Mouse (Mus musculus) heart, postnatal 0 days (tissue): ENCODE measurements at regions not wholly inside any gene's neighbourhood (a gene's known extent, or its start where the extent isn't known, plus 50 kb on each side); places are given as distances from the start of the nearest gene placed in this dataset.

Experiments used
- ATAC-seq: fragments of 200-750 bp; cut with Nextera tagmentation; 2 replicates; pipeline ENCODE4 v1.8.0; 2017; ENCODE audit warnings: low read depth, moderate number of reproducible peaks, moderate library complexity; ENCODE audit not compliant: insufficient read depth
- DNase-seq: peaks from one replicate; pipeline ENCODE4 v3.0.0-alpha.2; 2016; ENCODE audit warnings: low spot score
- H3K27ac ChIP-seq: fragments of 300-500 bp; sonication (generic); 2 replicates; pipeline ENCODE4 v1.5.1; 2014; ENCODE audit warnings: low read depth, mild to moderate bottlenecking
- H3K27me3 ChIP-seq: fragments of 300-500 bp; sonication (generic); 2 replicates; pipeline ENCODE4 v1.6.1; 2014; ENCODE audit warnings: low read length, mixed read lengths; ENCODE audit not compliant: control insufficient read depth, insufficient read depth
- H3K36me3 ChIP-seq: fragments of 300-500 bp; sonication (generic); replicated peaks from 2 replicates; pipeline ENCODE4 v1.6.1; 2014; ENCODE audit warnings: low read length, mixed read lengths; ENCODE audit not compliant: control insufficient read depth, insufficient read depth
- H3K4me1 ChIP-seq: fragments of 300-500 bp; sonication (generic); 2 replicates; pipeline ENCODE4 v1.6.1; 2014; ENCODE audit warnings: antibody characterized with exemption; ENCODE audit not compliant: control insufficient read depth, insufficient read depth
- H3K4me2 ChIP-seq: fragments of 300-500 bp; sonication (generic); 2 replicates; pipeline ENCODE4 v1.6.1; 2014; ENCODE audit warnings: low read depth, mild to moderate bottlenecking, low read length, moderate library complexity
- H3K4me3 ChIP-seq: fragments of 300-500 bp; sonication (generic); 2 replicates; pipeline ENCODE4 v1.5.1; 2014; ENCODE audit warnings: low read depth, low read length
- H3K9ac ChIP-seq: fragments of 300-500 bp; sonication (generic); replicated peaks from 2 replicates; pipeline ENCODE4 v1.6.1; 2014; ENCODE audit warnings: low read depth, low read length, mixed read lengths
- H3K9me3 ChIP-seq: fragments of 300-500 bp; sonication (generic); replicated peaks from 2 replicates; pipeline ENCODE4 v1.6.1; 2016; ENCODE audit warnings: low read length; ENCODE audit not compliant: control insufficient read depth
- CTCF ChIP-seq: IDR thresholded peaks from 2 replicates; pipeline ENCODE4 v1.5.1; 2016; ENCODE audit warnings: antibody characterized with exemption, control low read depth, low read depth
- EP300 ChIP-seq: IDR thresholded peaks from 2 replicates; pipeline ENCODE4 v1.6.1; 2016; ENCODE audit warnings: antibody characterized with exemption, low read depth
- WGBS: fragments of 180-500 bp; shearing (Covaris S2); extraction: QIAGEN DNeasy Blood & Tissue Kit; methylation state at CpG from one replicate; pipeline ENCODE4 v1.1.7; 2014; 5-methylcytosine and 5-hydroxymethylcytosine counted together

GRCm38 (mm10) chr6:66272216-66272615, 263.0 kb upstream of the Mad2l1 start:
- H3K27me3 ChIP-seq: no peaks in the 10 kb centered on the region
- DNase-seq (peak; percentile 55), ATAC-seq (peak; percentile 72)
- no peak overlapping the region for H3K9ac ChIP-seq
- TF ChIP-seq CTCF: no peak
- no peak for TF ChIP-seq EP300
- peaks cover 15% of the 10 kb centered on the region; the same call in 1 of the 2 replicates for H3K4me1 ChIP-seq
- H3K9me3 ChIP-seq: no peaks in the 10 kb centered on the region
- 42% methylated on average over 2 of the region's 2 CpGs for WGBS
- H3K4me3 ChIP-seq: no peak overlapping the region
- no peak overlapping the region for H3K4me2 ChIP-seq
- H3K27ac ChIP-seq: peak overlapping the region; percentile 34; the same call in 1 of the 2 replicates
- H3K36me3 ChIP-seq: no peaks in the 10 kb centered on the region

GRCm38 (mm10) chr6:66274737-66275136, 260.5 kb upstream of the Mad2l1 start:
- TF ChIP-seq CTCF (no peak), EP300 (no peak)
- H3K27ac ChIP-seq: no peak overlapping the region
- no peaks in the 10 kb centered on the region for H3K27me3 ChIP-seq
- H3K4me1 ChIP-seq: peaks cover 15% of the 10 kb centered on the region; the same call in 1 of the 2 replicates
- ATAC-seq (no peak), DNase-seq (no peak)
- 88% methylated on average over 4 of the region's 4 CpGs for WGBS
- no peaks in the 10 kb centered on the region for H3K9me3 ChIP-seq
- no peak overlapping the region for H3K4me2 ChIP-seq
- H3K36me3 ChIP-seq: no peaks in the 10 kb centered on the region
- no peak overlapping the region for H3K9ac ChIP-seq
- H3K4me3 ChIP-seq: no peak overlapping the region

GRCm38 (mm10) chr6:66280701-66281100, 254.5 kb upstream of the Mad2l1 start:
- 82% methylated on average over 8 of the region's 8 CpGs for WGBS
- DNase-seq (no peak), ATAC-seq (no peak)
- H3K9me3 ChIP-seq: no peaks in the 10 kb centered on the region
- no peaks in the 10 kb centered on the region for H3K36me3 ChIP-seq
- no peak overlapping the region for H3K4me3 ChIP-seq
- no peak overlapping the region for H3K9ac ChIP-seq
- no peak for TF ChIP-seq EP300
- no peak for TF ChIP-seq CTCF
- no peaks in the 10 kb centered on the region for H3K27me3 ChIP-seq
- no peak overlapping the region for H3K27ac ChIP-seq
- H3K4me2 ChIP-seq: no peak overlapping the region
- no peaks in the 10 kb centered on the region for H3K4me1 ChIP-seq

GRCm38 (mm10) chr6:66282566-66283115, 252.5 kb upstream of the Mad2l1 start:
- TF ChIP-seq EP300: no peak
- TF ChIP-seq CTCF: no peak
- no peak for ATAC-seq
- H3K9me3 ChIP-seq: no peaks in the 10 kb centered on the region
- no peaks in the 10 kb centered on the region for H3K27me3 ChIP-seq
- no peak overlapping the region for H3K27ac ChIP-seq
- H3K4me2 ChIP-seq: no peak overlapping the region
- no peaks in the 10 kb centered on the region for H3K36me3 ChIP-seq
- H3K9ac ChIP-seq: no peak overlapping the region
- no peaks in the 10 kb centered on the region for H3K4me1 ChIP-seq
- WGBS: 79% methylated on average over 6 of the region's 6 CpGs
- DNase-seq: no peak
- no peak overlapping the region for H3K4me3 ChIP-seq

GRCm38 (mm10) chr6:66283521-66283920, 251.7 kb upstream of the Mad2l1 start:
- Histone ChIP-seq H3K9ac (no peak overlapping the region), H3K4me3 (no peak overlapping the region), H3K4me2 (no peak overlapping the region), H3K27me3 (no peaks in the 10 kb centered on the region), H3K36me3 (no peaks in the 10 kb centered on the region), H3K4me1 (no peaks in the 10 kb centered on the region), H3K9me3 (no peaks in the 10 kb centered on the region), H3K27ac (no peak overlapping the region)
- 87% methylated on average over 4 of the region's 4 CpGs for WGBS
- ATAC-seq (no peak), DNase-seq (no peak)
- TF ChIP-seq CTCF: no peak
- no peak for TF ChIP-seq EP300

- TF ChIP-seq EP300 (no peak), CTCF (no peak)
- Histone ChIP-seq H3K36me3 (no peaks in the 10 kb centered on the region), H3K9me3 (no peaks in the 10 kb centered on the region), H3K4me2 (no peak overlapping the region), H3K27ac (no peak overlapping the region), H3K4me3 (no peak overlapping the region), H3K27me3 (no peaks in the 10 kb centered on the region), H3K9ac (no peak overlapping the region), H3K4me1 (no peaks in the 10 kb centered on the region)
- ATAC-seq: no peak
- no peak for DNase-seq
Measured at GRCm38 (mm10) chr6:66287607-66288006, 247.6 kb upstream of the Mad2l1 start.
